Mouse (Mus musculus) ES-Bruce4 (cell line): ENCODE measurements around the gene BC017158.

Source experiments
- CTCF ChIP-seq: IDR thresholded peaks from one replicate; pipeline ENCODE4 v1.8.1; 2011; ENCODE audit warnings: low read depth, low read length
- POLR2A ChIP-seq: IDR thresholded peaks from one replicate; pipeline ENCODE4 v1.8.1; 2011; ENCODE audit warnings: low read length; ENCODE audit not compliant: insufficient read depth

DNA sequence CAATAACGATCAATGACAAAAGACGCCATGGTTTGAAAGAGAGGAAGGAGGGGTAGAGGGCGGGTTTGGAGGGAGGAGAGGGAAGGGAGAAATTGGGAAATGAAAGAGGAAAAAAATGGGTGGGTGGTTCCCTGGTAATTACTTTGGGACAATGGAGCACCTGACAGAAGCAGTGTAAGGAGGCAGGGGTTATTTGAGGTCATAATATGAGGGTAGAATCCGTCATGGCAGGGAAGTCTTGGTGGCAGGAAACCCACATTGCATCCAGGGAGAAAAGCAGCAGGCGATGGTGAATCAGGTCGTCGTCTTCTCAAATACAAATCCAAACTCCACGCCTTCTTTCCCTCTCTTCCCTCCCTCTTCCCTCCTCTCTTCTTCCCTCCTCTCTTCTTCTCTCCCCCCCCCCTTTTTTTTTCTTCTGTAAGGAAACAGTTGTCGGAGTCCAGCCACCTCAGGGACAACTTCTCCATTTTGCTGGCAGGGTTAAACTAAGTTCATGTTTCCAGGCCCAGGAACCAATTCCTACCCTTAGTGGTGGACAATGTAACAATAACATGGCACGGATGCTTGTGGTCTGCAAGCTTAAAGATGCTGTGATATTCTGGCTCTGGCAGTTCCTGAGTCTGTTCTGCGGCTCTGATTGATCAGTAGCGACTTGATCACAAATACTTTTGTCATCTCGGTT, 14.5 kb upstream of the BC017158 start:
- TF ChIP-seq CTCF (no peak), POLR2A (no peak)
